Mouse (Mus musculus) limb, embryonic 13.5 days (tissue): Measurements from ENCODE around the gene Pkdrej. TPM values are rescaled to one million over a fixed set of nuclear protein-coding genes. Genes with fewer than 3 reads are reported as not detected.

Experiments
- polyA plus RNA-seq: library from polyadenylated mRNA; unstranded; fragments of >200 nt; fragmentation: Nextera tagmentation; extraction: Ambion mirVana; gene quantifications from 2 replicates; pipeline ENCODE4 v1.2.1, GENCODE M21; 2015

The Pkdrej gene
- polyA plus RNA-seq, 1 experiment from 2014 or later = 0.13 TPM

Other genes with a start within 250 kb of the Pkdrej start
- gene Wnt7b, start 239.3 kb downstream of the Pkdrej start, polyA plus RNA-seq = 29.1 and 34.9 TPM in 2 replicates
- gene Ppara, start 86.8 kb downstream of the Pkdrej start, polyA plus RNA-seq = 1.9 and 2.4 TPM in 2 replicates
- gene Cdpf1, start 10.0 kb downstream of the Pkdrej start, polyA plus RNA-seq = 25.8 and 27.7 TPM in 2 replicates
- 7.1 and 7.6 TPM in 2 replicates for gene Ttc38, start 10.6 kb upstream of the Pkdrej start, polyA plus RNA-seq
- gene Gtse1, start 38.0 kb upstream of the Pkdrej start, polyA plus RNA-seq = 24.7 and 26.8 TPM in 2 replicates
- gene Trmu, start 57.6 kb upstream of the Pkdrej start, polyA plus RNA-seq = 44.3 and 49.5 TPM in 2 replicates
- gene Celsr1, start 212.0 kb upstream of the Pkdrej start, polyA plus RNA-seq = 2.0 TPM in 2 replicates
- 15.0 and 15.3 TPM in 2 replicates for gene Gramd4, start 236.0 kb upstream of the Pkdrej start, polyA plus RNA-seq